Mouse (Mus musculus) heart, adult 2 months (tissue): ENCODE results near the gene Myh7b. TPM values are rescaled to one million over a fixed set of nuclear protein-coding genes. Genes with fewer than 3 reads are reported as not detected.

Experiments used
- DNase-seq, 2 experiments: peaks; one replicate each; pipeline ENCODE4 v3.0.0; 2021
- H3K27ac ChIP-seq: fragments of 200-600 bp; 2 replicates; pipeline ENCODE4 v1.8.1; 2022
- H3K27me3 ChIP-seq: fragments of 200-500 bp; 2 replicates; pipeline ENCODE4 v1.6.1; 2012; ENCODE audit warnings: mild to moderate bottlenecking, low read length, inconsistent platforms, mixed read lengths; ENCODE audit not compliant: control insufficient read depth, insufficient read depth
- H3K36me3 ChIP-seq: fragments of 200-500 bp; 2 replicates; pipeline ENCODE4 v1.6.1; 2012; ENCODE audit warnings: low read length, inconsistent platforms; ENCODE audit not compliant: control insufficient read depth, insufficient read depth
- H3K4me1 ChIP-seq: fragments of 200-500 bp; 2 replicates; pipeline ENCODE4 v1.6.1; 2011; ENCODE audit warnings: low read length; ENCODE audit not compliant: control insufficient read depth, insufficient read depth
- H3K4me3 ChIP-seq: fragments of 200-600 bp; 2 replicates; pipeline ENCODE4 v1.8.1; 2022
- H3K79me2 ChIP-seq: fragments of 200-500 bp; replicated peaks from 2 replicates; pipeline ENCODE4 v1.6.1; 2012; ENCODE audit warnings: mild to moderate bottlenecking, inconsistent platforms, low read length, moderate library complexity, mixed read lengths; ENCODE audit not compliant: control insufficient read depth, insufficient read depth
- H3K9ac ChIP-seq: fragments of 200-500 bp; 2 replicates; pipeline ENCODE4 v1.6.1; 2012; ENCODE audit warnings: low read depth, mild to moderate bottlenecking, control low read depth, inconsistent platforms, low read length, mixed read lengths
- CTCF ChIP-seq: fragments of 200-600 bp; IDR thresholded peaks from 2 replicates; pipeline ENCODE4 v1.8.1; 2022; ENCODE audit warnings: antibody characterized with exemption, mild to moderate bottlenecking, moderate library complexity
- EP300 ChIP-seq: fragments of 200-500 bp; IDR thresholded peaks from 2 replicates; pipeline ENCODE4 v1.6.1; 2011; ENCODE audit warnings: low read depth, low read length, control low read depth; ENCODE audit not compliant: insufficient read depth
- POLR2A ChIP-seq: fragments of 200-500 bp; IDR thresholded peaks from 2 replicates; pipeline ENCODE4 v1.6.1; 2011; ENCODE audit warnings: mild to moderate bottlenecking, low read depth, low read length, control low read depth; ENCODE audit not compliant: insufficient read depth
- WGBS: fragments of 180-500 bp; shearing (Covaris S2); methylation state at CpG from one replicate; pipeline ENCODE4 v1.1.7; 2018; 5-methylcytosine and 5-hydroxymethylcytosine counted together
- intact Hi-C: fragments of 180-260 bp; cut with DNase I; formaldehyde crosslinking; loops from one replicate; pipeline ENCODE4 v1.15.1; 2025
- polyA plus RNA-seq: library from polyadenylated mRNA; depleted of rRNA; stranded (reverse); fragments of >200 nt; gene quantifications from 2 replicates; pipeline ENCODE4 v1.2.3, GENCODE M21; 2012
- total RNA-seq, 2 experiments: library from RNA; stranded (reverse); gene quantifications; 2 replicates each; pipeline ENCODE4 v1.2.3; 2021

Gene Myh7b
- total and polyA plus RNA-seq, 3 experiments = 28.6 to 43.2 (median 38.2) TPM

- WGBS = 72% methylated on average over 13 of the region's 13 CpGs
- H3K27me3 ChIP-seq = no peaks in the 10 kb centered on the region
- no peak overlapping the region for H3K4me3 ChIP-seq
- H3K4me1 ChIP-seq = no peaks in the 10 kb centered on the region; the same call in 1 of the 2 replicates
- H3K9ac ChIP-seq = no peak overlapping the region
- H3K79me2 ChIP-seq = no peaks in the 10 kb centered on the region
- H3K27ac ChIP-seq = no peak overlapping the region
- TF ChIP-seq CTCF = no peak
- no peak for TF ChIP-seq EP300
- TF ChIP-seq POLR2A = no peak
- intact Hi-C loops = no loop called here
- no peaks in the 10 kb centered on the region for H3K36me3 ChIP-seq
- DNase-seq = peak in 1 of 2 experiments; percentile 35
Observed at GRCm38 (mm10) chr2:155628519-155628918, 17.5 kb downstream of the Myh7b start.

- no peak for TF ChIP-seq EP300
- no peak for TF ChIP-seq CTCF
- no peak for TF ChIP-seq POLR2A
- Histone ChIP-seq H3K4me1 (no peaks in the 10 kb centered on the region; the same call in 1 of the 2 replicates), H3K27me3 (no peaks in the 10 kb centered on the region), H3K79me2 (no peaks in the 10 kb centered on the region), H3K27ac (no peak overlapping the region), H3K4me3 (no peak overlapping the region), H3K9ac (peak overlapping the region; percentile 3; the same call in 1 of the 2 replicates), H3K36me3 (no peaks in the 10 kb centered on the region)
- 23% methylated on average over 35 of the region's 35 CpGs for WGBS
- intact Hi-C loops = no loop called here
- DNase-seq = peak in 1 of 2 experiments; percentile 38
Observed at GRCm38 (mm10) chr2:155629231-155629661, 18.2 kb downstream of the Myh7b start.

- Histone ChIP-seq H3K27ac (no peak overlapping the region), H3K36me3 (peaks cover 2% of the 10 kb centered on the region; the same call in 1 of the 2 replicates), H3K79me2 (no peaks in the 10 kb centered on the region), H3K4me1 (no peaks in the 10 kb centered on the region; the same call in 1 of the 2 replicates), H3K4me3 (no peak overlapping the region), H3K9ac (no peak overlapping the region), H3K27me3 (no peaks in the 10 kb centered on the region)
- no peak for DNase-seq
- WGBS = 79% methylated on average over 20 of the region's 20 CpGs
- TF ChIP-seq CTCF = no peak
- no peak for TF ChIP-seq POLR2A
- no peak for TF ChIP-seq EP300
- intact Hi-C loops = no loop called here
Observed at GRCm38 (mm10) chr2:155630153-155630552, 19.1 kb downstream of the Myh7b start.

GRCm38 (mm10) chr2:155630590-155631416 is 19.8 kb downstream of the Myh7b start:
- no peak for TF ChIP-seq POLR2A
- TF ChIP-seq EP300 = no peak
- TF ChIP-seq CTCF = no peak
- Histone ChIP-seq H3K4me3 (no peak overlapping the region), H3K27me3 (no peaks in the 10 kb centered on the region), H3K79me2 (no peaks in the 10 kb centered on the region), H3K36me3 (peaks cover 2% of the 10 kb centered on the region; the same call in 1 of the 2 replicates), H3K9ac (no peak overlapping the region), H3K27ac (no peak overlapping the region), H3K4me1 (no peaks in the 10 kb centered on the region; the same call in 1 of the 2 replicates)
- no peak for DNase-seq
- intact Hi-C loops = no loop called here
- WGBS = 54% methylated on average over 43 of the region's 43 CpGs

GRCm38 (mm10) chr2:155632138-155632936 is 21.3 kb downstream of the Myh7b start:
- H3K79me2 ChIP-seq = no peaks in the 10 kb centered on the region
- 81% methylated on average over 30 of the region's 30 CpGs for WGBS
- no peaks in the 10 kb centered on the region; the same call in 1 of the 2 replicates for H3K4me1 ChIP-seq
- H3K9ac ChIP-seq = no peak overlapping the region
- intact Hi-C loops = no loop called here
- no peak for DNase-seq
- no peak overlapping the region for H3K4me3 ChIP-seq
- H3K27ac ChIP-seq = no peak overlapping the region
- no peak for TF ChIP-seq EP300
- TF ChIP-seq POLR2A = no peak
- TF ChIP-seq CTCF = no peak
- peaks cover 2% of the 10 kb centered on the region; the same call in 1 of the 2 replicates for H3K36me3 ChIP-seq
- H3K27me3 ChIP-seq = no peaks in the 10 kb centered on the region
